In genomic region chr9:103246526-103247168, GRCm38 (mm10) we compare ENCODE assay signal across 23 mouse cellular contexts. TPM values are rescaled to one million over a fixed set of nuclear protein-coding genes. Genes with fewer than 3 reads are reported as not detected.
DNase-seq lines count a peak whose midpoint lies in the region; ATAC-seq and TF ChIP-seq lines count a peak whose summit lies in the region.
"Had no signal": no experiment of that assay in that cellular context is flagged by ENCODE, and none has a peak within 500 bp of the region (broad histone marks: within the 10 kb centered on the region; RNA-seq: fewer than 3 reads in every experiment).

No protein-coding gene starts in this region.

- no peak overlapping the region for H3K9ac ChIP-seq in hindbrain, postnatal 0 days (replicated peaks; ENCODE audit: low read length)
- H3K9ac ChIP-seq in hindbrain, embryonic 16.5 days (ENCODE audit: low read depth, low read length): no peak overlapping the region
- no peak overlapping the region for H3K9ac ChIP-seq in ES-Bruce4 (ENCODE audit: low read depth, poor library complexity, severe bottlenecking)
- no peak overlapping the region for H3K9ac ChIP-seq in liver, embryonic 11.5 days (ENCODE audit: low read depth, low read length)
- H3K9ac ChIP-seq: embryonic facial prominence, embryonic 13.5 days; limb, embryonic 12.5 days; lung, embryonic 15.5 days; neural tube, embryonic 15.5 days had no signal

- H3K27me3 ChIP-seq in hindbrain, postnatal 0 days (ENCODE audit: insufficient read depth, low read length): no peaks in the 10 kb centered on the region
- no peaks in the 10 kb centered on the region for H3K27me3 ChIP-seq in hindbrain, embryonic 16.5 days (replicated peaks; ENCODE audit: control insufficient read depth, insufficient read depth, low read length)
- no peaks in the 10 kb centered on the region for H3K27me3 ChIP-seq in ES-Bruce4 (ENCODE audit: control insufficient read depth, insufficient read depth, low read length, poor library complexity, severe bottlenecking)
- no peaks in the 10 kb centered on the region for H3K27me3 ChIP-seq in liver, embryonic 11.5 days (replicated peaks; ENCODE audit: control insufficient read depth, insufficient read depth, low read length)
- no peaks in the 10 kb centered on the region for H3K27me3 ChIP-seq in midbrain, embryonic 10.5 days (ENCODE audit: low read depth, poor library complexity, severe bottlenecking)
- H3K27me3 ChIP-seq: embryonic facial prominence, embryonic 13.5 days; limb, embryonic 12.5 days; lung, embryonic 15.5 days; neural tube, embryonic 15.5 days had no signal

- 85% methylated on average over 8 of the region's 8 CpGs for WGBS in hindbrain, postnatal 0 days
- 89% methylated on average over 8 of the region's 8 CpGs for WGBS in hindbrain, embryonic 16.5 days
- 68% methylated on average over 8 of the region's 8 CpGs for WGBS in liver, embryonic 11.5 days
- 88% methylated on average over 8 of the region's 8 CpGs for WGBS in midbrain, embryonic 10.5 days

- 0 out of 2 replicates have a peak, but pooled peaks have one; percentile 11 for TF ChIP-seq CTCF in hindbrain, postnatal 0 days (IDR thresholded peaks at IDR 0.05; ENCODE audit: low read depth)
- peak; percentile 8 for TF ChIP-seq CTCF in ES-Bruce4 (IDR thresholded peaks at IDR 0.05; ENCODE audit: low read depth, low read length)

- DNase-seq in hindbrain, postnatal 0 days (ENCODE audit: low spot score): no peak
- DNase-seq in liver, embryonic 11.5 days (ENCODE audit: low spot score): no peak
- DNase-seq in midbrain, embryonic 10.5 days (ENCODE audit: low spot score): no peak
- DNase-seq in urinary bladder, postnatal 10 days (ENCODE audit: low spot score): no peak
- DNase-seq in thymus, postnatal 4 days: no peak
- DNase-seq: adrenal gland, adult 2 months; cerebellum, postnatal 10 days; kidney, adult 8-10 months; kidney, postnatal 25 days; layer of hippocampus, adult 9-11 months; midbrain, embryonic 14.5 days; right cerebral cortex, postnatal 25 days; thymus, postnatal 25 days had no signal

- no peak for TF ChIP-seq EP300 in ES-Bruce4 (IDR thresholded peaks at IDR 0.05; ENCODE audit: insufficient read depth, low read depth, low read length)

- no peak for TF ChIP-seq POLR2A in ES-Bruce4 (IDR thresholded peaks at IDR 0.05; ENCODE audit: insufficient read depth, low read length)

- H3K4me2 ChIP-seq in hindbrain, postnatal 0 days (ENCODE audit: low read depth, low read length): no peak overlapping the region
- H3K4me2 ChIP-seq in hindbrain, embryonic 16.5 days (ENCODE audit: low read length): no peak overlapping the region
- no peak overlapping the region for H3K4me2 ChIP-seq in liver, embryonic 11.5 days
- H3K4me2 ChIP-seq: embryonic facial prominence, embryonic 13.5 days; limb, embryonic 12.5 days; lung, embryonic 15.5 days; neural tube, embryonic 15.5 days had no signal

- no peaks in the 10 kb centered on the region for H3K4me1 ChIP-seq in hindbrain, postnatal 0 days (ENCODE audit: insufficient read depth, low read length)
- H3K4me1 ChIP-seq in hindbrain, embryonic 16.5 days (ENCODE audit: control insufficient read depth, insufficient read depth, low read depth, low read length): no peaks in the 10 kb centered on the region
- H3K4me1 ChIP-seq in ES-Bruce4 (ENCODE audit: control insufficient read depth, insufficient read depth, low read length): no peaks in the 10 kb centered on the region
- H3K4me1 ChIP-seq in liver, embryonic 11.5 days (replicated peaks; ENCODE audit: control insufficient read depth, insufficient read depth, low read length): no peaks in the 10 kb centered on the region
- peaks cover 4% of the 10 kb centered on the region; the same call in 1 of the 2 replicates for H3K4me1 ChIP-seq in midbrain, embryonic 10.5 days
- H3K4me1 ChIP-seq: embryonic facial prominence, embryonic 13.5 days; limb, embryonic 12.5 days; lung, embryonic 15.5 days; neural tube, embryonic 15.5 days had no signal

- no peak overlapping the region for H3K27ac ChIP-seq in hindbrain, postnatal 0 days
- H3K27ac ChIP-seq in hindbrain, embryonic 16.5 days (ENCODE audit: low read depth, low read length): no peak overlapping the region
- H3K27ac ChIP-seq in ES-Bruce4 (ENCODE audit: insufficient read depth, low read length): no peak overlapping the region
- no peak overlapping the region for H3K27ac ChIP-seq in liver, embryonic 11.5 days (ENCODE audit: low read depth, low read length)
- H3K27ac ChIP-seq in midbrain, embryonic 10.5 days (replicated peaks): no peak overlapping the region
- H3K27ac ChIP-seq: embryonic facial prominence, embryonic 13.5 days; heart, embryonic 10.5 days; hindbrain, embryonic 10.5 days; limb, embryonic 12.5 days; lung, embryonic 15.5 days; neural tube, embryonic 15.5 days had no signal

- H3K9me3 ChIP-seq in hindbrain, postnatal 0 days (ENCODE audit: low read length): no peaks in the 10 kb centered on the region
- no peaks in the 10 kb centered on the region for H3K9me3 ChIP-seq in hindbrain, embryonic 16.5 days (ENCODE audit: control insufficient read depth, low read length)
- no peaks in the 10 kb centered on the region for H3K9me3 ChIP-seq in ES-Bruce4 (replicated peaks; ENCODE audit: control insufficient read depth, insufficient read depth, low read length, poor library complexity, severe bottlenecking)
- no peaks in the 10 kb centered on the region for H3K9me3 ChIP-seq in liver, embryonic 11.5 days (ENCODE audit: control insufficient read depth, low read length)
- H3K9me3 ChIP-seq in midbrain, embryonic 10.5 days (replicated peaks): no peaks in the 10 kb centered on the region
- H3K9me3 ChIP-seq: embryonic facial prominence, embryonic 13.5 days; heart, embryonic 10.5 days; hindbrain, embryonic 10.5 days; limb, embryonic 12.5 days; lung, embryonic 15.5 days; neural tube, embryonic 15.5 days had no signal

- no peak overlapping the region for H3K4me3 ChIP-seq in hindbrain, postnatal 0 days (ENCODE audit: low read length)
- no peak overlapping the region for H3K4me3 ChIP-seq in hindbrain, embryonic 16.5 days (ENCODE audit: low read length)
- no peak overlapping the region for H3K4me3 ChIP-seq in ES-Bruce4 (ENCODE audit: low read depth, low read length)
- no peak overlapping the region for H3K4me3 ChIP-seq in liver, embryonic 11.5 days (ENCODE audit: low read depth, low read length)
- H3K4me3 ChIP-seq in midbrain, embryonic 10.5 days: no peak overlapping the region
- H3K4me3 ChIP-seq: embryonic facial prominence, embryonic 13.5 days; heart, embryonic 10.5 days; hindbrain, embryonic 10.5 days; limb, embryonic 12.5 days; lung, embryonic 15.5 days; neural tube, embryonic 15.5 days had no signal

- H3K36me3 ChIP-seq in hindbrain, postnatal 0 days (ENCODE audit: insufficient read depth, low read length): no peaks in the 10 kb centered on the region
- H3K36me3 ChIP-seq in hindbrain, embryonic 16.5 days (ENCODE audit: control insufficient read depth, insufficient read depth, low read length): no peaks in the 10 kb centered on the region
- no peaks in the 10 kb centered on the region for H3K36me3 ChIP-seq in ES-Bruce4 (ENCODE audit: control insufficient read depth, insufficient read depth, low read length, poor library complexity, severe bottlenecking)
- no peaks in the 10 kb centered on the region for H3K36me3 ChIP-seq in liver, embryonic 11.5 days (ENCODE audit: control insufficient read depth, insufficient read depth, low read length)
- H3K36me3 ChIP-seq in midbrain, embryonic 10.5 days: no peaks in the 10 kb centered on the region
- H3K36me3 ChIP-seq: embryonic facial prominence, embryonic 13.5 days; heart, embryonic 10.5 days; hindbrain, embryonic 10.5 days; limb, embryonic 12.5 days; lung, embryonic 15.5 days; neural tube, embryonic 15.5 days had no signal

- ATAC-seq in hindbrain, postnatal 0 days: no peak
- no peak for ATAC-seq in hindbrain, embryonic 16.5 days
- ATAC-seq in liver, embryonic 11.5 days (replicated peaks; ENCODE audit: low FRiP score): peak; percentile 70
- ATAC-seq in megakaryocyte progenitor cell, adult 5-6 weeks (replicated peaks; ENCODE audit: poor library complexity): peak; percentile 91

RNA-seq across cellular contexts. Expression of gene Trf, which starts 16.4 kb away (rescaled TPM):
- 20.2 and 44.2 TPM in 2 replicates for total RNA-seq in hindbrain, postnatal 0 days (2014; rRNA removed)
- polyA plus RNA-seq in hindbrain, postnatal 0 days (2015; fragmentation: Nextera tagmentation; extraction: Ambion mirVana): 42.1 and 45.4 TPM in 2 replicates
- polyA plus RNA-seq in hindbrain, embryonic 16.5 days (2015; fragmentation: Nextera tagmentation; extraction: Ambion mirVana): 40.0 and 41.2 TPM in 2 replicates
- polyA plus RNA-seq in ES-Bruce4 (2011; ENCODE audit: insufficient read depth, insufficient read length, low read depth, missing spikeins): 2.1 and 2.2 TPM in 2 replicates
- 2,446 and 2,726 TPM in 2 replicates for polyA plus RNA-seq in liver, embryonic 11.5 days (2014; fragmentation: Nextera tagmentation; extraction: Ambion mirVana)
- total RNA-seq in megakaryocyte progenitor cell, adult 5-6 weeks (2015): 108 and 152 TPM in 2 replicates
- 62.9 and 87.2 TPM in 2 replicates for total RNA-seq in megakaryocyte progenitor cell, adult 5-6 weeks (2017)
- 14.6 and 20.6 TPM in 2 replicates for polyA plus RNA-seq in midbrain, embryonic 10.5 days (2016; fragmentation: Nextera tagmentation; extraction: Ambion mirVana)

RNA-seq across cellular contexts. Expression of gene Gm20425, which starts 16.5 kb away (rescaled TPM):
- 0.99 and 3.7 TPM in 2 replicates for total RNA-seq in hindbrain, postnatal 0 days (2014; rRNA removed)
- 3.3 and 5.2 TPM in 2 replicates for polyA plus RNA-seq in hindbrain, postnatal 0 days (2015; fragmentation: Nextera tagmentation; extraction: Ambion mirVana)
- polyA plus RNA-seq in hindbrain, embryonic 16.5 days (2015; fragmentation: Nextera tagmentation; extraction: Ambion mirVana): not detected in 2 replicates
- polyA plus RNA-seq in ES-Bruce4 (2011; ENCODE audit: insufficient read depth, insufficient read length, low read depth, missing spikeins): 0.73 and 1.3 TPM in 2 replicates
- not detected in 2 replicates for polyA plus RNA-seq in liver, embryonic 11.5 days (2014; fragmentation: Nextera tagmentation; extraction: Ambion mirVana)
- total RNA-seq in megakaryocyte progenitor cell, adult 5-6 weeks (2015): not detected in 2 replicates
- total RNA-seq in megakaryocyte progenitor cell, adult 5-6 weeks (2017): 5.2 TPM in 1 of 2 replicates, not detected in the other
- 0.75 TPM in 1 of 2 replicates, not detected in the other for polyA plus RNA-seq in midbrain, embryonic 10.5 days (2016; fragmentation: Nextera tagmentation; extraction: Ambion mirVana)
- polyA plus RNA-seq: adrenal gland, adult 2 months; hindbrain, embryonic 10.5 days had no signal

RNA-seq across cellular contexts. Expression of gene Srprb, which starts 44.7 kb away (rescaled TPM):
- 55.3 and 58.1 TPM in 2 replicates for total RNA-seq in hindbrain, postnatal 0 days (2014; rRNA removed)
- polyA plus RNA-seq in hindbrain, postnatal 0 days (2015; fragmentation: Nextera tagmentation; extraction: Ambion mirVana): 43.1 and 44.3 TPM in 2 replicates
- polyA plus RNA-seq in hindbrain, embryonic 16.5 days (2015; fragmentation: Nextera tagmentation; extraction: Ambion mirVana): 63.8 and 67.7 TPM in 2 replicates
- polyA plus RNA-seq in ES-Bruce4 (2011; ENCODE audit: insufficient read depth, insufficient read length, low read depth, missing spikeins): 26.4 and 26.8 TPM in 2 replicates
- polyA plus RNA-seq in liver, embryonic 11.5 days (2014; fragmentation: Nextera tagmentation; extraction: Ambion mirVana): 49.7 and 50.4 TPM in 2 replicates
- total RNA-seq in megakaryocyte progenitor cell, adult 5-6 weeks (2015): 21.2 and 25.4 TPM in 2 replicates
- total RNA-seq in megakaryocyte progenitor cell, adult 5-6 weeks (2017): 19.3 and 23.8 TPM in 2 replicates
- polyA plus RNA-seq in midbrain, embryonic 10.5 days (2016; fragmentation: Nextera tagmentation; extraction: Ambion mirVana): 68.2 and 68.4 TPM in 2 replicates

RNA-seq across cellular contexts. Expression of gene 1300017J02Rik, which starts 58.2 kb away (rescaled TPM):
- 0.31 and 0.54 TPM in 2 replicates for total RNA-seq in hindbrain, postnatal 0 days (2014; rRNA removed)
- polyA plus RNA-seq in hindbrain, postnatal 0 days (2015; fragmentation: Nextera tagmentation; extraction: Ambion mirVana): 0.50 and 1.0 TPM in 2 replicates
- 1.0 and 1.4 TPM in 2 replicates for polyA plus RNA-seq in hindbrain, embryonic 16.5 days (2015; fragmentation: Nextera tagmentation; extraction: Ambion mirVana)
- 2.6 and 4.4 TPM in 2 replicates for polyA plus RNA-seq in ES-Bruce4 (2011; ENCODE audit: insufficient read depth, insufficient read length, low read depth, missing spikeins)
- 15.4 and 16.6 TPM in 2 replicates for polyA plus RNA-seq in liver, embryonic 11.5 days (2014; fragmentation: Nextera tagmentation; extraction: Ambion mirVana)
- 0.34 and 1.1 TPM in 2 replicates for total RNA-seq in megakaryocyte progenitor cell, adult 5-6 weeks (2015)
- total RNA-seq in megakaryocyte progenitor cell, adult 5-6 weeks (2017): 1.1 and 1.7 TPM in 2 replicates
- polyA plus RNA-seq in midbrain, embryonic 10.5 days (2016; fragmentation: Nextera tagmentation; extraction: Ambion mirVana): 3.5 and 4.5 TPM in 2 replicates
- total RNA-seq: gastrocnemius, adult 18-20 months had no signal

RNA-seq across cellular contexts. Expression of gene Topbp1, which starts 58.4 kb away (rescaled TPM):
- total RNA-seq in hindbrain, postnatal 0 days (2014; rRNA removed): 24.9 and 26.0 TPM in 2 replicates
- polyA plus RNA-seq in hindbrain, postnatal 0 days (2015; fragmentation: Nextera tagmentation; extraction: Ambion mirVana): 20.3 and 21.3 TPM in 2 replicates
- polyA plus RNA-seq in hindbrain, embryonic 16.5 days (2015; fragmentation: Nextera tagmentation; extraction: Ambion mirVana): 17.6 and 21.4 TPM in 2 replicates
- polyA plus RNA-seq in ES-Bruce4 (2011; ENCODE audit: insufficient read depth, insufficient read length, low read depth, missing spikeins): 163 and 200 TPM in 2 replicates
- polyA plus RNA-seq in liver, embryonic 11.5 days (2014; fragmentation: Nextera tagmentation; extraction: Ambion mirVana): 99.4 and 101 TPM in 2 replicates
- total RNA-seq in megakaryocyte progenitor cell, adult 5-6 weeks (2015): 162 and 224 TPM in 2 replicates
- 204 and 227 TPM in 2 replicates for total RNA-seq in megakaryocyte progenitor cell, adult 5-6 weeks (2017)
- 78.9 and 79.3 TPM in 2 replicates for polyA plus RNA-seq in midbrain, embryonic 10.5 days (2016; fragmentation: Nextera tagmentation; extraction: Ambion mirVana)

Comparison
In these comparisons a context has a peak if more than half of its experiments do, and no peak if none do; other contexts are left out.
1. ATAC-seq: peak in liver, embryonic 11.5 days (single experiment) and megakaryocyte progenitor cell, adult 5-6 weeks (single experiment); none in hindbrain, postnatal 0 days (single experiment) and hindbrain, embryonic 16.5 days (single experiment).
2. RNA of gene Trf, which starts 16.4 kb away (polyA plus RNA-seq): 2,446 to 2,726 TPM in liver, embryonic 11.5 days; 42.1 to 45.4 TPM in hindbrain, postnatal 0 days, 40.0 to 41.2 TPM in hindbrain, embryonic 16.5 days, 14.6 to 20.6 TPM in midbrain, embryonic 10.5 days and 2.1 to 2.2 TPM in ES-Bruce4; every median in the first group is over 10 times any median in the second.